Mouse (Mus musculus) limb, embryonic 10.5 days (tissue): Measurements from ENCODE around the gene 4930516K23Rik. TPM values are rescaled to one million over a fixed set of nuclear protein-coding genes. Genes with fewer than 3 reads are reported as not detected.

Experiments
- DNase-seq: peaks from one replicate; pipeline ENCODE4 v3.0.0-alpha.2; 2017; ENCODE audit warnings: low spot score
- H3K27ac ChIP-seq: fragments of 300-500 bp; sonication (generic); 2 replicates; pipeline ENCODE4 v1.5.1; 2016; ENCODE audit warnings: mild to moderate bottlenecking
- H3K27me3 ChIP-seq: fragments of 300-500 bp; sonication (generic); 2 replicates; pipeline ENCODE4 v1.6.1; 2016; ENCODE audit warnings: low read depth, mild to moderate bottlenecking; ENCODE audit not compliant: poor library complexity, severe bottlenecking
- H3K36me3 ChIP-seq: fragments of 300-500 bp; sonication (generic); 2 replicates; pipeline ENCODE4 v1.6.1; 2016; ENCODE audit warnings: mild to moderate bottlenecking, moderate library complexity
- H3K4me1 ChIP-seq: fragments of 300-500 bp; sonication (generic); 2 replicates; pipeline ENCODE4 v1.6.1; 2016
- H3K4me3 ChIP-seq: fragments of 300-500 bp; sonication (generic); 2 replicates; pipeline ENCODE4 v1.5.1; 2016; ENCODE audit warnings: mild to moderate bottlenecking, moderate library complexity
- H3K9me3 ChIP-seq: fragments of 300-500 bp; sonication (generic); replicated peaks from 2 replicates; pipeline ENCODE4 v1.6.1; 2016; ENCODE audit warnings: mild to moderate bottlenecking
- polyA plus RNA-seq: library from polyadenylated mRNA; unstranded; fragments of >200 nt; fragmentation: Nextera tagmentation; extraction: Ambion mirVana; gene quantifications from 2 replicates; pipeline ENCODE4 v1.2.1, GENCODE M21; 2016

The 4930516K23Rik gene
- polyA plus RNA-seq, 1 experiment from 2014 or later, result not detected

GRCm38 (mm10) chr7:104017203-104017602, 44.0 kb downstream of the 4930516K23Rik start, which contains the start of gene Olfr639:
Olfr639 (minus strand) TSS chr7:104017303.
- H3K4me1 ChIP-seq, result no peaks in the 10 kb centered on the region
- no peaks in the 10 kb centered on the region for H3K9me3 ChIP-seq
- no peaks in the 10 kb centered on the region for H3K36me3 ChIP-seq
- H3K4me3 ChIP-seq, result no peak within 1 kb of the TSS
- H3K27me3 ChIP-seq, result no peaks in the 10 kb centered on the region
- no peak within 1 kb of the TSS for H3K27ac ChIP-seq
- no peak for DNase-seq

Other genes starting within 250 kb of the 4930516K23Rik start
- 172 and 327 TPM in 2 replicates for gene Hbb-bt, start 247.4 kb downstream of the 4930516K23Rik start, polyA plus RNA-seq
- gene Hbb-bs, start 233.3 kb downstream of the 4930516K23Rik start, polyA plus RNA-seq, result 49.0 and 110 TPM in 2 replicates
- gene Hbb-bh2, start 220.9 kb downstream of the 4930516K23Rik start, polyA plus RNA-seq, result 0.29 TPM in 1 of 2 replicates, not detected in the other
- 2,391 and 3,747 TPM in 2 replicates for gene Hbb-bh1, start 218.3 kb downstream of the 4930516K23Rik start, polyA plus RNA-seq
- 6,719 and 7,575 TPM in 2 replicates for gene Hbb-y, start 208.2 kb downstream of the 4930516K23Rik start, polyA plus RNA-seq
- gene Olfr66, start 175.2 kb downstream of the 4930516K23Rik start, polyA plus RNA-seq, result not detected in 2 replicates
- gene Olfr64, start 167.0 kb downstream of the 4930516K23Rik start, polyA plus RNA-seq, result not detected in 2 replicates
- gene Olfr65, start 158.0 kb downstream of the 4930516K23Rik start, polyA plus RNA-seq, result not detected in 2 replicates
- gene Olfr631, start 132.6 kb downstream of the 4930516K23Rik start, polyA plus RNA-seq, result not detected in 2 replicates
- gene Olfr632, start 127.1 kb downstream of the 4930516K23Rik start, polyA plus RNA-seq, result not detected in 2 replicates
- gene Olfr633, start 117.0 kb downstream of the 4930516K23Rik start, polyA plus RNA-seq, result not detected in 2 replicates
- gene Olfr635, start 90.3 kb downstream of the 4930516K23Rik start, polyA plus RNA-seq, result not detected in 2 replicates
- not detected in 2 replicates for gene Olfr638, start 62.7 kb downstream of the 4930516K23Rik start, polyA plus RNA-seq
- 0.03 TPM in 1 of 2 replicates, not detected in the other for gene Olfr639, start 44.1 kb downstream of the 4930516K23Rik start, polyA plus RNA-seq
- not detected in 2 replicates for gene Olfr640, start 35.9 kb downstream of the 4930516K23Rik start, polyA plus RNA-seq
- gene Olfr641, start 26.0 kb downstream of the 4930516K23Rik start, polyA plus RNA-seq, result not detected in 2 replicates
- not detected in 2 replicates for gene Olfr642, start 8.8 kb downstream of the 4930516K23Rik start, polyA plus RNA-seq
- gene Olfr644, start 10.4 kb upstream of the 4930516K23Rik start, polyA plus RNA-seq, result not detected in 2 replicates
- not detected in 2 replicates for gene Olfr645, start 24.0 kb upstream of the 4930516K23Rik start, polyA plus RNA-seq
- gene Olfr646, start 43.4 kb upstream of the 4930516K23Rik start, polyA plus RNA-seq, result not detected in 2 replicates
- gene Ubqln5, start 68.4 kb upstream of the 4930516K23Rik start, polyA plus RNA-seq, result not detected in 2 replicates
- not detected in 2 replicates for gene Olfr643, start 76.0 kb upstream of the 4930516K23Rik start, polyA plus RNA-seq
- gene Ubqln3, start 81.8 kb upstream of the 4930516K23Rik start, polyA plus RNA-seq, result not detected in 2 replicates
- not detected in 2 replicates for gene Ubqlnl, start 89.1 kb upstream of the 4930516K23Rik start, polyA plus RNA-seq
- gene Olfm5, start 103.4 kb upstream of the 4930516K23Rik start, polyA plus RNA-seq, result not detected in 2 replicates
- 0.16 and 0.29 TPM in 2 replicates for gene Olfr648, start 121.9 kb upstream of the 4930516K23Rik start, polyA plus RNA-seq
- gene Olfr649, start 134.5 kb upstream of the 4930516K23Rik start, polyA plus RNA-seq, result not detected in 2 replicates
- 6.4 and 7.0 TPM in 2 replicates for gene Trim6, start 157.3 kb upstream of the 4930516K23Rik start, polyA plus RNA-seq
- gene Trim34a, start 183.0 kb upstream of the 4930516K23Rik start, polyA plus RNA-seq, result 0.31 and 0.91 TPM in 2 replicates
- not detected in 2 replicates for gene Trim5, start 226.6 kb upstream of the 4930516K23Rik start, polyA plus RNA-seq